Mouse (Mus musculus) myocyte (in vitro differentiated cells): ENCODE data around the gene Tex44.

Experiments used
- CEBPB ChIP-seq: IDR thresholded peaks from 2 replicates; pipeline ENCODE4 v1.6.1; 2011; ENCODE audit warnings: mild to moderate bottlenecking, moderate library complexity; ENCODE audit not compliant: poor library complexity, insufficient read depth, severe bottlenecking
- E2F4 ChIP-seq: IDR thresholded peaks from one replicate; pipeline ENCODE4 v1.6.1; 2011; ENCODE audit warnings: mild to moderate bottlenecking, control low read depth, moderate library complexity; ENCODE audit not compliant: insufficient read depth
- MAX ChIP-seq: IDR thresholded peaks from one replicate; pipeline ENCODE4 v1.6.1; 2011; ENCODE audit warnings: low read depth, mild to moderate bottlenecking, control low read depth
- MYOD1 ChIP-seq, 3 experiments: IDR thresholded peaks; one replicate each; pipeline ENCODE4 v1.6.1; 2011; ENCODE audit warnings: control low read depth in 2 of 3, low read depth in 2 of 3, mild to moderate bottlenecking in 2 of 3, moderate library complexity in 1 of 3; ENCODE audit not compliant: insufficient read length in 2 of 3, control insufficient read depth in 1 of 3
- MYOG ChIP-seq, 3 experiments: IDR thresholded peaks; one replicate each; pipeline ENCODE4 v1.6.1; 2011; ENCODE audit warnings: control low read depth in 2 of 3, low read depth in 2 of 3, mild to moderate bottlenecking in 2 of 3; ENCODE audit not compliant: insufficient read length in 2 of 3, control insufficient read depth in 1 of 3, insufficient read depth in 1 of 3
- POLR2A ChIP-seq: IDR thresholded peaks from one replicate; pipeline ENCODE4 v1.6.1; 2011; ENCODE audit warnings: low read depth, mild to moderate bottlenecking, control low read depth, moderate library complexity; ENCODE audit not compliant: insufficient read length
- POLR2AphosphoS2 ChIP-seq: IDR thresholded peaks from one replicate; pipeline ENCODE4 v1.6.1; 2011; ENCODE audit warnings: low read depth, control low read depth; ENCODE audit not compliant: insufficient read length
- SRF ChIP-seq: IDR thresholded peaks from one replicate; pipeline ENCODE4 v1.6.1; 2011; ENCODE audit warnings: low read depth; ENCODE audit not compliant: control insufficient read depth, insufficient read length
- TCF12 ChIP-seq: IDR thresholded peaks from one replicate; pipeline ENCODE4 v1.6.1; 2011; ENCODE audit warnings: mild to moderate bottlenecking, control low read depth; ENCODE audit not compliant: poor library complexity, insufficient read depth, severe bottlenecking
- TCF3 ChIP-seq: IDR thresholded peaks from one replicate; pipeline ENCODE4 v1.6.1; 2011; ENCODE audit warnings: low read depth, control low read depth; ENCODE audit not compliant: insufficient read length
- USF1 ChIP-seq: IDR thresholded peaks from one replicate; pipeline ENCODE4 v1.6.1; 2011; ENCODE audit warnings: low read depth, mild to moderate bottlenecking, control low read depth, moderate library complexity

GRCm38 (mm10) chr1:86473109-86473760, 47.1 kb downstream of the Tex44 start:
- TF ChIP-seq POLR2AphosphoS2 (no peak), POLR2A (no peak), MYOG (IDR thresholded peaks at IDR 0.05; ENCODE audit: control insufficient read depth in 1 of 3, insufficient read depth in 1 of 3, insufficient read length in 2 of 3, low read depth in 2 of 3) (no peak), USF1 (no peak), TCF12 (no peak), MAX (no peak), E2F4 (no peak), MYOD1 (IDR thresholded peaks at IDR 0.05; ENCODE audit: control insufficient read depth in 1 of 3, insufficient read length in 2 of 3, low read depth in 2 of 3) (no peak), CEBPB (no peak), TCF3 (no peak), SRF (no peak)
